Mouse (Mus musculus): Measurements from ENCODE around the gene D430041D05Rik.
"Not testable (repeated sequence)": the region's sequence is repeated elsewhere in the genome, so short reads cannot be mapped to it uniquely, and the experiment has no call there.

D430041D05Rik gene

DNA sequence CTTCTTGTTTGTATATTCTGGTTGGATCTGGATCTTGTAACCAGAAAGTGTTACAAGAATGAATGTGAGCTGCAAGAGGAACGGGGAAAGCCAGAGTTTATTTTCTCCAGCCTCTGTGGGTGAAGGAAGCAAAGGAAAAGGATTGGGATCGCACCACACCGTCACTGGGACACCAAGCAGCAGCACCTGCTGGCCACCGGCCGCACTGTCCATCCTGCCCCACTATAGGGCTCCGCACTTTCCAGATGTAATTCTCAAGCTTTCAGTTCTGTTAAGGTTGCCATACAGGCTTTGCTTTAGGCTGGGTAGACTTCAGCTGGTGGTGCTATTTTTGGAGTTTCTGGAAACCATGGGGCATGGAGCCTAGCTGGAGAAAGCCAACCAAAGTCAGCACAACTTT lies 290.5 kb downstream of the D430041D05Rik start:
- no peak for DNase-seq (ENCODE audit: low spot score)

DNA sequence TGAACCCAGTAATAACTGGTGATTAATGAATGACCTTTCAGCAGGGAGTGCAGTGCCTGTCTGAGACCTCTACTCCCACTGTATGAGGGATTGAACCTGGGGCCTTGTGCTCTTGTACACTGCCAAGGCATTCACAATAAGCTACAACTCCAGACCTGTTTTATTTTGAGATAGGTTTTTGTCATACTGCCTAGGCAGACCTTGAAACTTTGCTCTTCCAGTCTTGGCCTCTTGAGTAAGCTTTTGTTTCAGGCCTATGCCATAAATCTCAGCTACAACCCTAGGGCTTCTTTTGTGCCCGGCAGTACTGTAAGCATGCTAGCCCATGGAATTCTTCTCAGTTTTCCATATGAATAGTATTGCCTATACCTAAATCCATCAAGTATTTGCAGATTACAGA lies 291.7 kb downstream of the D430041D05Rik start:
- DNase-seq (ENCODE audit: low spot score), result no peak

DNA sequence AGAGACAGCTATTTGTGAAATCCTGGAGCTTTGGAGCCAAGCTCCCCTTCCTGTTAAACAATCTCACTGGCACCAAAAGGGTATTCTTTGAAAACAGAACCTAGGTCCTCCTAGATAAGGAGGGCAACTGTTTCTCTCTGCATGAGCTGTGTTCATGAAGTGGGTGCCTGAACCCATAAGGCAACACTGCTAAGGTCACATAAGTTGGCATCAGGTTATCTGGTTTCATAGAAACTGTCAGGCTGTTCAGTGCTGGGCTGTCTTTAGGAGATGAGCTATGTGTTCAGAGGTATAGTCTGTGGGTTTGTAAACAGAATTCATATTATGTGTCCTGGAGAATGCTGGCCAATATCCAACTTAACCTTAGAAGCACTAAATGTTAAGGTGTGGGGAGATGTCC lies 293.6 kb downstream of the D430041D05Rik start:
- DNase-seq (ENCODE audit: low spot score), result not testable (repeated sequence)

DNA sequence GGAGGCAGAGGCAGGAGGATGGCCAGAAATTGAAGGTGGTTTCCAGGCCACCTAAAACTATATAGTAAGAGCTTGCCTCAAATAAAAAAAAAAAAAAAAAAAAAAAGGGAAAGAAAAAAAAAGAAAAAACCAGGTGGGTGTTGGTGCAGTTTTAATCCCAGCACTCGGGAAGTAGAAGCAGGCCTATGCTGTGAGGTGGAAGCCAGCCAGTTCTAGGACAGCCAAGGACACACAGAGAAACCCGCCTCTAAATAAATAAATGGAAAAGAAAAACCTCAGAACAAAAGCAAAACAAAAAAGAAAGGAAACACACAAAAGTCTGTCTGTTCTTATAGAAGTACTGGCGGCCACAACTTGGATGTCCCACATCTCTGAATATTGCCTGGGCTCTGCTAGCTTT lies 295.9 kb downstream of the D430041D05Rik start:
- no peak for DNase-seq (ENCODE audit: low spot score)

DNA sequence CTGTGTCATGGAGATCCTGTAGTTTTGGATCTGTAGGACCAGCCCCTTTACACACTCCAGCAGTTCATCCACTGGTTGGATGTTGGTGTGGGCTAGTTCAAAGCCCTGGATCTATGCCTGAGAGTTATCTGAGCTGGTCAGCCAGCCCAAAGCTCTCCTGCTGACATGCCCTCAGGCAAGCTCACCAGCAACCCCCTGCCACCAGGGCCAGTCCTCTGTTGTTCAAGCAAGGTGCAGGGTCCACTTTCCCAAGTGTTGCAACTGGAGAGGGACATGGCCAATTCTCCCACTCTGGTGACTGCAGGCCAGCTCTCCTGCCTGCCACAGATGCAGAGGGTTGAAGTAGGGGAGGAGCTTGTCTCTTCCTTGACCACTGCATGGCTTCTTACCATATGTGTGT lies 297.2 kb downstream of the D430041D05Rik start:
- not testable (repeated sequence) for DNase-seq (ENCODE audit: low spot score)

DNA sequence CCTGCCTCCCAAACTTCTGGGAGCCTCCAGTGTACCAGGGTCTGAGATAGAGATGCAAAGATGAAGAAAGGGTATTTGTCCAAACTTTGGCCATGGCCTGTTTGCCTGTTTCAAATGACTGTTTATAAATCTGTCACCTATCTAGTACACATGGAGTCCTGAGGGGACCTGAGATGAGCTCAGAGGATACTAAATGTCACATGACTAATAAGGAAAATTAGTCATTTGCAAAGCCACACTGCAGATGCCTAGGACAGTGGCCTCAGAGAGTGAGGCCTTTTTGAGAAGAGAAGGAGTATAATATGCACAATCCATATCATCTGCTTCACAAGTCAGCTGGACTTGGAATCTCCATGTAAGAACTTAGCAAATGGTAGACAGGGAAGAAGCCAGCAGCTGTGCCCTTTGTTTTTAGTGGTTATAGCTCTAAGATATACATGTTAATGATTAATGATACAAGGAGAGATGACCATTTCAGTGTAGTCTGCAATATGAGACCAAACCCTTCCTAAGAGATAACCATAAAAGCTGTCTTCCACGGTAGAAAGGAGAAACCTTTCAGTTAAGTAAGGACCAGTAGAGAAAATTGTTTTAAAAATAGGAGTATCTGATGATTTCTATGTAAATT lies 299.5 kb downstream of the D430041D05Rik start:
- DNase-seq (ENCODE audit: low spot score), result not testable (repeated sequence)

DNA sequence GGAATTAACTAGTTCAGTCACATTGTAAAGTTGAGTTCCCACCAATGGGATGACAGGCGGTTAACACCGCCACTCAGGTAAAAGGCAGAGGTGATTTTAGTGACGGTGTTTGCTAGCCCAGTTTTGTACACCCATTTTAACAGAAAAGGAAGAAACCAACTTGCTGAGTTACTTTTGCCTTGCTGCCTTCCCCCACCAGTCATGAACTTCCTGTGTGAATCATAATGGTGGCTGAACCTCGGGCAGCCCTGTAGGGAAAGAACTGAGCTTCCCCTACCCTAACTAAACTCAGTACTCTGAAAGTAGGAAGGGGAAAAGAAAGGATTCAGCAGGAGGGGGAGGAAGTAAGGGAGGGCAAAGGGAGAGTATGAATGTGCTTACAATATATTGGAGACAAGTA lies 300.8 kb downstream of the D430041D05Rik start:
- no peak for DNase-seq (ENCODE audit: low spot score)

DNA sequence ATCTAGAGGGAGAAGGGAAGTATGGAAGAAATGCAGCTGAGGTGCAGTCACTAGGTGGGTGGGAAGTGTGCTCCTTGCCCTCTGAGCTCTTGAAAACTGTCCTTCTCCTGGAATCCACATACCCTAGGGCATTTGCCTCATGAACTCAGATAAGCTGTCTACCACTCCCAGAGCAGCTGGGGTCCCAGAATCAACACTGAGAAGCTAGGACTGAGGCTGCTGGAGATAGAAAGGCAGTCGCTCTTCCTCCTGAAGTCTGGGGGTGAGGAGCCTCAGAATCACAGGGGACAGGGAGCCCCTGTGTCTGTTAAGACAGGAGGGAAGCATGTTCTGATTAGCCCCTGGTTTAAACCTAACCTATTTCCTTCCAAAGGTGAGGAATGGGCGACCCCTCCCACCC lies 301.3 kb downstream of the D430041D05Rik start:
- DNase-seq (ENCODE audit: low spot score), result no peak

DNA sequence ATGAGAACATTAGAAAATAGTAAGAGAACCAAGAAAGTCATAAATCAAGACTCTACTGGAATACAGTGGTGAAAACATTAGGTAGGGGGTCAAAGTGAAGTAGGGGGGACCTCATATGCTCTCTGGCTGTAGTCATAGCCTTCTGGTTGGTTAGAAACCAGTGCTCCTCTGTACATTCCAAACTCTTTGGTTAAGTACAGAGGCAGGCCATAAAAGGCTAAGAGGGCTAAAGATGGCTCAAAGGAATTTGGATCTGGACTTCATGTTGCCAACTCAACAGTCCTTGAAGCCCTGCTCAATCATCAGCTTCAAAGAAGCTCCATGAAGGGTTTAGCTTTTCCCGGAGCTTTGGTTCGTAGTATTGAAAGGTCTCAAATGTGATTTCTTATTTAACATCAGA lies 301.8 kb downstream of the D430041D05Rik start:
- DNase-seq (ENCODE audit: low spot score), result not testable (repeated sequence)

DNA sequence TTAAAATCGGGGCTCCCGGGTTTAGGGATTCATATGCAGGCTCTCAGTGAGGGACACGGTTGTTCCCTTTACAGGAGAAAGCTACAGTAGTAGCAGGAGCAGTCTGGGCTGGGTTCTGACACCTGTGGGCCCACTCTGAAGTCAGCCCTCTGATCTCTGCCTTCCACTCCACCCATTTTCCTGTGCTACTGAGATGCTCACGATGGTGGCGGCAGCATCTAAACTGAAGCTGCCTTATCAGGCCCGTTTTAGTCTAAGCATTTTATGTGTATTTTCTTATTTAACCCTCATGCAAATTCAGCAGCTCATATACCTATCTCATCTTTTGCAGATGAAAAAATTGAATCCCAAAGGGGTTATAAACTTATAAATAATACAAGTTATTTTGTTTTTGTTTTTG lies 306.0 kb downstream of the D430041D05Rik start:
- DNase-seq (ENCODE audit: low spot score), result no peak

DNA sequence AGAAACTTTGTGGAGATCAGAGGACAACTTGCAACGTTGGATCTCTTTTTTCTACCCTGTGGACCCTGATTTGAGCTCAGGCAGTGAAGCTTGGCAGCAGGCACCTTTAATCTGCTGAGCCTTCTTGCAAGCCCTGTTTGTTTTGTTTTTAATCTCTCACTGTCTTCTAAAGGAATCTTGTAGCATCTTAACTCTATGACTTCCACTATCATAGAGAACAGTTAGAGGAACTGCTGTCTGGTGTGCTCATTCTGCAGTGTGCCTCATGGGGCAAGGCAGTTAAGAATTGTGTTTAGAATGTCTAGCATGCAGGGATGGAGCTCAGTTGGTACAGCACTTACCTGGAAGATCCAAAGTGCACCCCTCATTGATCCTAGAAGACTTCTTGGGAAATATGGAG lies 310.9 kb downstream of the D430041D05Rik start:
- DNase-seq (ENCODE audit: low spot score), result no peak

DNA sequence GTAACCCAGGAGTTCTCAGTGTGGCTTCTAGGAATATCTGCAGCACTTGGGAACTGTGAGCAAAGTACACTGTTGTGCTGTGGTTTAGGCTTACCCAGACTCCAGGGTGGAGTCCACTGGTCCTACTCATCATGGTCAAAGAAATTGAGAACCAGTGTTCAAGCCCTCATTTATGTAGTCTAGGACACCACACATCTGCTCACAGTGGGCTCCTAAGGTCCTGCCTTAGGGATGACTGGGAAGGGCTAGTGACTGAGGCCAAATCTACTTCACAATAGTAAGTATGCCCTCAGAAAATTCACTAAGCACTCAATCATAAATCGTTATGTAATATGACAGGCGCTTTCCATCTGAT lies 311.6 kb downstream of the D430041D05Rik start:
- no peak for DNase-seq (ENCODE audit: low spot score)

DNA sequence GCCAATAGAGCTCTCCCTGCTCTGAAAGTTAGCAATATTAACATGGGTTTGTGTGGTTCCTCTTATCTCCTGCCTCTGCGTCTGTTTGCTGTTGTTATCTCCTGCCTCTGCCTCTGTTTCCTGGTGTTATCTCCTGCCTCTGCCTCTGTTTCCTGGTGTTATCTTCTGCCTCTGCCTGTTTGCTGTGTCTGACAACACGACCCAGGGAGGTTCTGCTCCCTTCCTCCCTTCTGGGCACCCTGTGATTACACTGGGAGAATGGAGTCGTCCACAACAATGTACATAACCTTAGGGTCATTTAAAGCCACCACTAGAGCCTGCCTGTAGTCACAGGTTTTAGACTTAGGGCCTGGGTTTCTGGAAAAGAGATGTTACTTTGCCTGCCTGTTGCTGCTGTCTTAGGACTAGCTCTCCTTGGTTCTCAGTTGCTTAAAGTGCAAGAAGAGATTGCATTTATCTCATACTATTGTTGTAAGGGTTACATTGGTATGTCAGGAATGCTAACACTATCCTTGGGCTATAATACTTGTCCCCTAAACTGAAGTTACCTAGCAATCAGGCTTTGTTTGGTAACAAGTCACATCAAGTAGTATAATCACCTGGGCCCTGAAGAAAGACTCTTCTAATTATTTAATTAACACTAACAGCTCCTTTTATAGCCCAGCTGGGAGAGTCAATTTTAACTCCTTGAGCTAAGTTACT lies 312.1 kb downstream of the D430041D05Rik start:
- DNase-seq (ENCODE audit: low spot score), result no peak

DNA sequence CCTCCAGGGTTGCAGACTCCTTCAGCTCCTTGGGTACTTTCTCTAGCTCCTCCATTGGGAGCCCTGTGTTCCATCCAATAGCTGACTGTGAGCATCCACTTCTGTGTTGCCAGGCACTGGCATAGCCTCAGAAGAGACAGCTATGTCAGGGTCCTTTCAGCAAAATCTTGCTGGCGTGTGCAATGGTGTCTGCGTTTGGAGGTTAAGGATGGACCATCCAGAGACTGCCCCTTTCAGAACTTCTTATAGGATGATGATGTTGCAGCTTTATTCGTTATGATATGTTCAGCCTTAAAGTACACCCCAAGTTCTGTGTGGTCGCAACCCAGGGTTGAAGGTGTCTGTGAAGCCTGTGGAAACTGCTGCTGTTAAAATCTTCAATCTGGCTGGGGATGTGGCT lies 313.4 kb downstream of the D430041D05Rik start:
- not testable (repeated sequence) for DNase-seq (ENCODE audit: low spot score)

DNA sequence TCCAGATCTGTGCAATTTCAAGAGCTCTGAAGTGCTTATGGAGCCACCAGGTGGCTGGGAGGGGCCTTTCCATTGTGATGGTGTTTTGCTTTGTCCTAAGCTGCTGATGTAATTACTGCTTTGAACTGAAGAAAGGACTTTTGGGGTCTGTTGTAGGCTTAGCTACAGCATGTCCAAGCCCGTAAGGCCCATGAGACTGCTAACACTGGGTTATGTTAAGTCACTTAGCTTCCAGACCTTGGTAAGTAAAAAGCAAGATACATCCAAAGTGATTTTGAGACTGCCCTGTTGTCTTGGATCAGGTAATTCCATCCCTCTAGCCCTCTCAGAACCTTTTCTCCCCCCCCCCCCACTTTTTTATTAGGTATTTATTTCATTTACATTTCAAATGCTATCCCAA lies 314.0 kb downstream of the D430041D05Rik start:
- DNase-seq (ENCODE audit: low spot score), result peak; percentile 32

DNA sequence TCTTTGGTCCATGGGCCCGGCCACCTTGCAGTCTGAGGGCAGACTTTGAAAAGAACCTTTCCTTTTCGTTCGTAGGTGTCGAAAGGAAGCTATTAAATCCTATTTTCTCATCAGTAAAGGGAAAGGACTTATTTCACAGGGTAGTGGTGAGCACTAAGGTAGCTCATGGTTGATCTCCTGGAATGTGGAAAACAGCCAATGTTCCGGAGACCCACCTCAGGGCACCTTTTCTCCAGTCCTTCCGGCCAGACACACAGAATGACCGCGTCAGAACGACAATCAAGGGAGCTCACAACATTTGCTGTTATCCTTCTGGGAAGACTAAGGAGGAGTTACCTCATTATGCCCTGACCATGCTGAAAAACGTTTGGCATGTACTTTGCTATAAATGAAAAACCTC lies 314.6 kb downstream of the D430041D05Rik start:
- DNase-seq (ENCODE audit: low spot score), result peak; percentile 18

DNA sequence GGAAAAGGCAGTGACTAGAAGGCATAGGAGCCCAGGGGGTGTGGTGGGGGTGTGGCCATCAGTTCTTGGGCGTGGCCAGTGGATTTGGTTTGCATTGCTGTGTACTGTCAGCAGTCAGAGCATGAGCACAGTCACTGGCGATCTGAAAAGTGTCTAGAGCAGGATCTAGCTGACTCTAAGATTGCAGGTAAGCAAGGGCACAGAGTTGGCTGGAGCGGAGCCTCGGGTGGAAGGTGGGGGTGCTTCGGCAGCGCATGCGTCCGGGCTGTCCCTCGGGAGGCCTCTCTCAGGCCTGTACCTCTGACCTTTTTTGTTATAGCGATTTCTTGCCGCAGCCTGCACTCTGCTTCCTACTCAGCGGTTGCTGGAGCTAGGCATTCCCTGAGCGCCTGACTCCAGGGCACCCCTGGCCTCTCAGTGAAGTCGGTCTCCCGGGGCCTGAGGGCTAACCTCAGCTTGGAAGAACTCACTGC lies 315.0 kb downstream of the D430041D05Rik start, which contains the start of gene Cd59a:
Gene Cd59a (plus strand): TSS at position 61 of the 473 bp plus-strand sequence.
- peak; percentile 85 for DNase-seq (ENCODE audit: low spot score)

DNA sequence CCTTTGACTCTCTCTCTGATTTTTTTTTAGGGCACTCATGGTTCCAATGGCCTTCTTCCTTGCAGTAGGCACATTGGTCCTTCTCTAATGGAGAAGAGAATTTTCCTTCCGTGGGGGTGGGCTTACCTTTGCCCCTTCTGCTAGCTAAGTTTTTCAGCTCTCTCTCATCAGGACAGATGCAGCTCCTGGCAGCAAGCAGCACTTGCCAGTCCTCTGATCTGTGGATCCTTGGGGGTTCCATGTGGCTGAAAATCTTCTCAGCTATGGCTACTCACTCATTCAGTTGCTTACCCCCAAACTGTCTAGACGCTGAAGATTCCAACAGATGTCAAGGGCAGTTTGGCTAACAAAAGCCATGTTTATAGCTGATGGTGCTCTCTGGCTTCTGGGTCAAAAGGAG lies 317.5 kb downstream of the D430041D05Rik start:
- DNase-seq (ENCODE audit: low spot score), result no peak
